Mouse (Mus musculus) B cell, adult 62 days (primary cell): ENCODE results near the gene Btc. TPM values are rescaled to one million over a fixed set of nuclear protein-coding genes. Genes with fewer than 3 reads are reported as not detected.

ENCODE experiments used
- total RNA-seq: library from RNA; stranded (reverse); gene quantifications from 4 replicates; pipeline ENCODE4 v1.2.4, GENCODE M21; 2023

Btc gene
- total RNA-seq, result 0.77 TPM in 1 of 4 replicates, not detected in the others

GRCm38 (mm10) chr5:91402339-91403211 lies at the start of gene Btc:
TSS of gene Btc (minus strand) at chr5:91402994.

Other genes starting within 250 kb of the Btc start
- gene Parm1, start 114.6 kb upstream of the Btc start, total RNA-seq, result 0.09 to 0.18 TPM in 2 of 4 replicates, not detected in the others